Mouse (Mus musculus) midbrain, embryonic 14.5 days (tissue): ENCODE measurements around the gene Pde4a. TPM values are rescaled to one million over a fixed set of nuclear protein-coding genes. Genes with fewer than 3 reads are reported as not detected.
A peak's percentile ranks its signal among the peaks of the same experiment; 100 is the strongest.

Source experiments
- ATAC-seq: fragments of 200-750 bp; cut with Nextera tagmentation; 2 replicates; pipeline ENCODE4 v1.8.0; 2017; ENCODE audit warnings: moderate number of reproducible peaks, moderate library complexity; ENCODE audit not compliant: low FRiP score, low TSS enrichment
- DNase-seq: peaks from one replicate; pipeline ENCODE4 v3.0.0-alpha.2; 2015
- H3K27ac ChIP-seq: fragments of 300-500 bp; sonication (generic); replicated peaks from 2 replicates; pipeline ENCODE4 v1.5.1; 2014; ENCODE audit warnings: mild to moderate bottlenecking, low read depth, low read length, moderate library complexity
- H3K27me3 ChIP-seq: fragments of 300-500 bp; sonication (generic); 2 replicates; pipeline ENCODE4 v1.6.1; 2014; ENCODE audit warnings: low read length, control low read depth, mixed read lengths; ENCODE audit not compliant: control insufficient read depth, insufficient read depth
- H3K36me3 ChIP-seq: fragments of 300-500 bp; sonication (generic); 2 replicates; pipeline ENCODE4 v1.6.1; 2014; ENCODE audit warnings: low read length, control low read depth; ENCODE audit not compliant: control insufficient read depth, insufficient read depth
- H3K4me1 ChIP-seq: fragments of 300-500 bp; sonication (generic); 2 replicates; pipeline ENCODE4 v1.6.1; 2014; ENCODE audit warnings: mild to moderate bottlenecking, antibody characterized with exemption, low read length, control low read depth; ENCODE audit not compliant: control insufficient read depth, insufficient read depth
- H3K4me2 ChIP-seq: fragments of 300-500 bp; sonication (generic); 2 replicates; pipeline ENCODE4 v1.6.1; 2014; ENCODE audit warnings: mild to moderate bottlenecking, low read length, moderate library complexity
- H3K4me3 ChIP-seq: fragments of 300-500 bp; sonication (generic); replicated peaks from 2 replicates; pipeline ENCODE4 v1.5.1; 2014; ENCODE audit warnings: low read depth, low read length
- H3K9ac ChIP-seq: fragments of 300-500 bp; sonication (generic); replicated peaks from 2 replicates; pipeline ENCODE4 v1.6.1; 2014; ENCODE audit warnings: mild to moderate bottlenecking, low read length, moderate library complexity
- H3K9me3 ChIP-seq: fragments of 300-500 bp; sonication (generic); 2 replicates; pipeline ENCODE4 v1.6.1; 2016; ENCODE audit warnings: low read length, control low read depth, mixed read lengths; ENCODE audit not compliant: control insufficient read depth
- WGBS: fragments of 180-500 bp; shearing (Covaris S2); extraction: QIAGEN DNeasy Blood & Tissue Kit; methylation state at CpG from one replicate; pipeline ENCODE4 v1.1.7; 2014; 5-methylcytosine and 5-hydroxymethylcytosine counted together
- polyA plus RNA-seq: library from polyadenylated mRNA; unstranded; fragments of >200 nt; fragmentation: Nextera tagmentation; extraction: Ambion mirVana; gene quantifications from 2 replicates; pipeline ENCODE4 v1.2.1, GENCODE M21; 2014

Gene Pde4a
- polyA plus RNA-seq, 1 experiment from 2014 or later, result 28.4 TPM

GRCm38 (mm10) chr9:21237368-21238003 is 72.0 kb downstream of the Pde4a start:
- Histone ChIP-seq H3K27ac (peak overlapping the region; percentile 89), H3K9ac (peak overlapping the region; percentile 98), H3K36me3 (peaks cover 16% of the 10 kb centered on the region), H3K4me3 (peak overlapping the region; percentile 87), H3K4me1 (peaks cover 15% of the 10 kb centered on the region), H3K9me3 (no peaks in the 10 kb centered on the region), H3K27me3 (peaks cover 3% of the 10 kb centered on the region; the same call in 1 of the 2 replicates), H3K4me2 (peak overlapping the region; percentile 87)
- no peak for ATAC-seq
- 17% methylated on average over 19 of the region's 19 CpGs for WGBS
- peak; percentile 68 for DNase-seq

- peaks cover 10% of the 10 kb centered on the region for H3K27me3 ChIP-seq
- H3K4me2 ChIP-seq, result peak overlapping the region; percentile 87
- no peak for DNase-seq
- no peaks in the 10 kb centered on the region for H3K9me3 ChIP-seq
- peak overlapping the region; percentile 89 for H3K27ac ChIP-seq
- H3K4me3 ChIP-seq, result peak overlapping the region; percentile 87
- peak; percentile 21 for ATAC-seq
- H3K9ac ChIP-seq, result peak overlapping the region; percentile 98
- 2% methylated on average over 31 of the region's 31 CpGs for WGBS
- peaks cover 15% of the 10 kb centered on the region for H3K4me1 ChIP-seq
- peaks cover 10% of the 10 kb centered on the region for H3K36me3 ChIP-seq
Observed at GRCm38 (mm10) chr9:21238004-21238732, 72.7 kb downstream of the Pde4a start.

- H3K27me3 ChIP-seq, result peaks cover 17% of the 10 kb centered on the region
- H3K9me3 ChIP-seq, result no peaks in the 10 kb centered on the region
- peak within 1 kb of the TSS; percentile 87 for H3K4me3 ChIP-seq
- peak within 1 kb of the TSS; percentile 87 for H3K4me2 ChIP-seq
- peaks cover 15% of the 10 kb centered on the region for H3K4me1 ChIP-seq
- peak within 1 kb of the TSS; percentile 89 for H3K27ac ChIP-seq
- H3K36me3 ChIP-seq, result peaks cover 3% of the 10 kb centered on the region
- peak within 1 kb of the TSS; percentile 98 for H3K9ac ChIP-seq
- under 1% methylated on average over 90 of the region's 90 CpGs for WGBS
- peak; percentile 90 for DNase-seq
- peak; percentile 86 for ATAC-seq
Observed at GRCm38 (mm10) chr9:21238733-21239464, 73.4 kb downstream of the Pde4a start, which contains the start of gene Keap1. Keap1 (minus strand) TSS chr9:21239361.

GRCm38 (mm10) chr9:21239465-21239848 is 73.9 kb downstream of the Pde4a start:
- Histone ChIP-seq H3K4me2 (peak overlapping the region; percentile 87), H3K36me3 (no peaks in the 10 kb centered on the region; the same call in none of the 2 replicates), H3K27ac (no peak overlapping the region; the same call in 1 of the 2 replicates), H3K4me3 (peak overlapping the region; percentile 87), H3K9me3 (no peaks in the 10 kb centered on the region), H3K4me1 (peaks cover 15% of the 10 kb centered on the region), H3K9ac (peak overlapping the region; percentile 98), H3K27me3 (peaks cover 22% of the 10 kb centered on the region)
- 35% methylated on average over 4 of the region's 4 CpGs for WGBS
- no peak for DNase-seq
- ATAC-seq, result no peak

GRCm38 (mm10) chr9:21241343-21241742 is 75.8 kb downstream of the Pde4a start:
- H3K4me1 ChIP-seq, result peaks cover 15% of the 10 kb centered on the region
- H3K36me3 ChIP-seq, result no peaks in the 10 kb centered on the region
- no peaks in the 10 kb centered on the region for H3K9me3 ChIP-seq
- H3K4me2 ChIP-seq, result no peak overlapping the region
- WGBS, result 5% methylated on average over 11 of the region's 11 CpGs
- H3K27me3 ChIP-seq, result peaks cover 41% of the 10 kb centered on the region
- ATAC-seq (no peak), DNase-seq (peak; percentile 93)
- no peak overlapping the region for H3K27ac ChIP-seq
- H3K4me3 ChIP-seq, result no peak overlapping the region
- H3K9ac ChIP-seq, result no peak overlapping the region

- Histone ChIP-seq H3K36me3 (no peaks in the 10 kb centered on the region), H3K9ac (peak overlapping the region; percentile 46), H3K9me3 (no peaks in the 10 kb centered on the region), H3K4me1 (no peaks in the 10 kb centered on the region), H3K27ac (peak overlapping the region; percentile 70), H3K4me3 (peak overlapping the region; percentile 40), H3K4me2 (peak overlapping the region; percentile 71), H3K27me3 (peaks cover 60% of the 10 kb centered on the region)
- peak; percentile 28 for DNase-seq
- WGBS, result 4% methylated on average over 42 of the region's 42 CpGs
- ATAC-seq, result no peak
Observed at GRCm38 (mm10) chr9:21243826-21244427, 78.4 kb downstream of the Pde4a start.

GRCm38 (mm10) chr9:21244428-21245112 is 79.1 kb downstream of the Pde4a start:
- Histone ChIP-seq H3K9ac (peak overlapping the region; percentile 46), H3K27me3 (peaks cover 66% of the 10 kb centered on the region), H3K9me3 (no peaks in the 10 kb centered on the region), H3K4me3 (peak overlapping the region; percentile 40), H3K36me3 (no peaks in the 10 kb centered on the region), H3K4me2 (peak overlapping the region; percentile 71), H3K27ac (peak overlapping the region; percentile 70), H3K4me1 (no peaks in the 10 kb centered on the region)
- peak; percentile 72 for ATAC-seq
- WGBS, result under 1% methylated on average over 72 of the region's 72 CpGs
- DNase-seq, result peak; percentile 70

- H3K4me3 ChIP-seq, result peak overlapping the region; percentile 40
- ATAC-seq (no peak), DNase-seq (no peak)
- H3K36me3 ChIP-seq, result no peaks in the 10 kb centered on the region
- peak overlapping the region; percentile 46 for H3K9ac ChIP-seq
- H3K4me1 ChIP-seq, result no peaks in the 10 kb centered on the region
- H3K4me2 ChIP-seq, result peak overlapping the region; percentile 71
- WGBS, result 2% methylated on average over 16 of the region's 16 CpGs
- H3K9me3 ChIP-seq, result no peaks in the 10 kb centered on the region
- H3K27me3 ChIP-seq, result peaks cover 71% of the 10 kb centered on the region
- H3K27ac ChIP-seq, result no peak overlapping the region; the same call in 1 of the 2 replicates
Observed at GRCm38 (mm10) chr9:21245113-21245487, 79.6 kb downstream of the Pde4a start.
